Mouse (Mus musculus) kidney, adult 2 months (tissue): ENCODE measurements around the gene Slc2a1. TPM values are rescaled to one million over a fixed set of nuclear protein-coding genes. Genes with fewer than 3 reads are reported as not detected.

ENCODE experiments used
- DNase-seq: peaks from one replicate; pipeline ENCODE4 v3.0.0; 2021
- H3K27ac ChIP-seq: fragments of 200-500 bp; 2 replicates; pipeline ENCODE4 v1.5.1; 2012; ENCODE audit warnings: low read depth, low read length, control low read depth, inconsistent platforms; ENCODE audit not compliant: insufficient read depth
- H3K27me3 ChIP-seq: fragments of 200-500 bp; replicated peaks from 2 replicates; pipeline ENCODE4 v1.6.1; 2012; ENCODE audit warnings: mild to moderate bottlenecking, moderate library complexity, low read length, inconsistent platforms; ENCODE audit not compliant: control insufficient read depth, insufficient read depth
- H3K36me3 ChIP-seq: fragments of 200-500 bp; 2 replicates; pipeline ENCODE4 v1.6.1; 2012; ENCODE audit warnings: mild to moderate bottlenecking, moderate library complexity, low read length, inconsistent platforms; ENCODE audit not compliant: control insufficient read depth, insufficient read depth
- H3K4me1 ChIP-seq: fragments of 200-500 bp; 2 replicates; pipeline ENCODE4 v1.6.1; 2011; ENCODE audit warnings: low read length; ENCODE audit not compliant: control insufficient read depth, insufficient read depth
- H3K4me3 ChIP-seq: fragments of 200-500 bp; 2 replicates; pipeline ENCODE4 v1.5.1; 2011; ENCODE audit warnings: mild to moderate bottlenecking, low read depth, low read length, control low read depth; ENCODE audit not compliant: insufficient read depth
- CTCF ChIP-seq: fragments of 200-500 bp; conservative IDR thresholded peaks from 2 replicates; pipeline ENCODE4 v1.5.1; 2011; ENCODE audit warnings: low read depth, mild to moderate bottlenecking, control low read depth, low read length, moderate library complexity, mixed read lengths; ENCODE audit not compliant: insufficient read depth, insufficient read length
- POLR2A ChIP-seq: fragments of 200-500 bp; IDR thresholded peaks from one replicate; pipeline ENCODE4 v1.6.1; 2011; ENCODE audit warnings: low read depth, low read length, control low read depth
- WGBS: fragments of 180-500 bp; shearing (Covaris S2); methylation state at CpG from one replicate; pipeline ENCODE4 v1.1.7; 2018; 5-methylcytosine and 5-hydroxymethylcytosine counted together
- polyA plus RNA-seq: library from polyadenylated mRNA; depleted of rRNA; stranded (reverse); fragments of >200 nt; gene quantifications from 2 replicates; pipeline ENCODE4 v1.2.3, GENCODE M21; 2012; rRNA removed

Slc2a1 gene
- polyA plus RNA-seq, result 78.4 and 89.6 TPM in 2 replicates

- TF ChIP-seq CTCF (peak; percentile 41), POLR2A (peak; percentile 94)
- 1% methylated on average over 84 of the region's 88 CpGs for WGBS
- DNase-seq, result peak; percentile 96
- Histone ChIP-seq H3K4me3 (peak within 1 kb of the TSS; percentile 92), H3K4me1 (peaks cover 10% of the 10 kb centered on the region; the same call in 1 of the 2 replicates), H3K36me3 (no peaks in the 10 kb centered on the region), H3K27me3 (no peaks in the 10 kb centered on the region), H3K27ac (peak within 1 kb of the TSS; percentile 97)
Measured at GRCm38 (mm10) chr4:119108495-119109408, at the start of gene Slc2a1. Slc2a1 (plus strand) TSS chr4:119108711.

- no peak for DNase-seq
- no peaks in the 10 kb centered on the region for H3K27me3 ChIP-seq
- no peaks in the 10 kb centered on the region for H3K4me1 ChIP-seq
- no peaks in the 10 kb centered on the region for H3K36me3 ChIP-seq
- 83% methylated on average over 3 of the region's 3 CpGs for WGBS
- no peak overlapping the region for H3K27ac ChIP-seq
- no peak overlapping the region for H3K4me3 ChIP-seq
- TF ChIP-seq POLR2A (no peak), CTCF (no peak)
Measured at GRCm38 (mm10) chr4:119066791-119067190, 41.7 kb upstream of the Slc2a1 start.

GRCm38 (mm10) chr4:119067204-119067603 lies 41.3 kb upstream of the Slc2a1 start:
- no peak overlapping the region for H3K4me3 ChIP-seq
- no peaks in the 10 kb centered on the region for H3K4me1 ChIP-seq
- H3K27me3 ChIP-seq, result no peaks in the 10 kb centered on the region
- H3K36me3 ChIP-seq, result no peaks in the 10 kb centered on the region
- DNase-seq, result no peak
- WGBS, result 82% methylated on average over 2 of the region's 2 CpGs
- TF ChIP-seq CTCF, result no peak
- no peak overlapping the region for H3K27ac ChIP-seq

DNA sequence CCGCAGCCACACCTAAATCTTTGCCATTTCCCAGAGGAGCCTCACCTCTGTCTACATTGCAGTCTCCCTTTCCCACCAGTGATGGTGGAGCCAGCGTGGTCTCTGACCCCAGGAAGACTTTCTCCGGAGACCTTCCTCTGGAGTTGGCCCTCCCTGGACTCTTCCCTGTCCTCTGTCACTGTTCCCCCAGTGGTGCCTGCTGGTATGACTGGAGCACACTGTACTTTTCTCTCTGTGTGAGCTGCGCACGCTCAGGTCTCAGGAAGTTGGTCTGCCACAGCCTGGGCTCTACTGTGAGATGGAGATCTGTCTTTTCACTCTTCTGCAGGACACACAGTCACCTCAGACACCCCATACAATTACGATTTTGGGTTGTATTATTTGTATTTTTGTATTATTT lies 39.6 kb upstream of the Slc2a1 start:
- H3K4me3 ChIP-seq, result no peak overlapping the region
- H3K36me3 ChIP-seq, result no peaks in the 10 kb centered on the region
- H3K4me1 ChIP-seq, result no peaks in the 10 kb centered on the region
- no peak for DNase-seq
- no peak overlapping the region for H3K27ac ChIP-seq
- no peaks in the 10 kb centered on the region for H3K27me3 ChIP-seq
- 69% methylated on average over 6 of the region's 6 CpGs for WGBS
- TF ChIP-seq POLR2A, result no peak
- TF ChIP-seq CTCF, result peak; percentile 23; the same call in 1 of the 2 replicates

DNA sequence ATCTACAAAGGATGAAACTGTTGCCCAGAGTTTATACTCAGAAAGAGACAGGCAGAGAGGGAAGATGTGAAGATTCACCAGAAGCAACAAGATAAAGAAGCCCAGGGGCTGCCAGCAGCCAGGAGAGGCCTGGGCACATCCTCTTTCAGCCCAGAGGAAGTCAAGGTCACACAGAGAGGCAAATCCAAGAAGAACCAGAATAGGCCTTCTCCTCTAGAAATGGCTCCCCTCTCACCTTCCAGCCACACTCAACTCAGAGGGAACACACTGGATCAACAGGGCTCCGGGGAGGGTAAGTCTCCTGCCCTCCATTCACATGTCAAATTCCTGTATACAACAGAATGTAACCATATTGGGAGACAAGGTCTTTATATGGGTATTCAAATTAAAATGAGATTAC lies 38.3 kb upstream of the Slc2a1 start:
- Histone ChIP-seq H3K4me3 (no peak overlapping the region), H3K36me3 (no peaks in the 10 kb centered on the region), H3K27me3 (no peaks in the 10 kb centered on the region), H3K27ac (no peak overlapping the region), H3K4me1 (no peaks in the 10 kb centered on the region)
- WGBS, result 100% methylated on average over 1 of the region's 1 CpGs
- TF ChIP-seq CTCF, result no peak
- no peak for TF ChIP-seq POLR2A
- no peak for DNase-seq

- no peaks in the 10 kb centered on the region for H3K36me3 ChIP-seq
- H3K4me1 ChIP-seq, result no peaks in the 10 kb centered on the region
- H3K4me3 ChIP-seq, result no peak overlapping the region
- DNase-seq, result no peak
- H3K27me3 ChIP-seq, result no peaks in the 10 kb centered on the region
- TF ChIP-seq POLR2A (no peak), CTCF (no peak)
- H3K27ac ChIP-seq, result no peak overlapping the region
- 56% methylated on average over 16 of the region's 16 CpGs for WGBS
Measured at GRCm38 (mm10) chr4:119070959-119071647, 37.4 kb upstream of the Slc2a1 start.
